Comparison of ENCODE assay signal across 20 mouse cellular contexts in genomic region chr3:89723400-89724084, GRCm38 (mm10). TPM values are rescaled to one million over a fixed set of nuclear protein-coding genes. Genes with fewer than 3 reads are reported as not detected.
DNase-seq lines count a peak whose midpoint lies in the region; ATAC-seq lines count a peak whose summit lies in the region.
"Had no signal": no experiment of that assay in that cellular context is flagged by ENCODE, and none has a peak within 500 bp of the region (broad histone marks: within the 10 kb centered on the region; RNA-seq: fewer than 3 reads in every experiment).

No protein-coding gene starts in this region.

- ATAC-seq in lung, embryonic 16.5 days (ENCODE audit: low read depth), result peak; percentile 34; the same call in 1 of the 2 replicates
- peak; percentile 70; the same call in 1 of the 2 replicates for ATAC-seq in hindbrain, embryonic 16.5 days
- ATAC-seq: CD4-positive, CD25-positive, alpha-beta regulatory T cell, adult 4 months; intestine, embryonic 15.5 days had no signal

- DNase-seq in embryo, embryonic 10.5 days (ENCODE audit: low spot score), result peak; percentile 11
- no peak for DNase-seq in embryo, embryonic 11 days
- no peak for DNase-seq in lung, postnatal 10 days
- DNase-seq in adipocyte (ENCODE audit: low spot score), result peak; percentile 20
- no peak for DNase-seq in heart, adult 18-20 months
- no peak for DNase-seq in urinary bladder, adult 18-20 months (ENCODE audit: low spot score in 2 of 2)
- DNase-seq: cerebellum, adult 11-12 months; cerebellum, postnatal 36 days; heart, postnatal 14 days; kidney, postnatal 4 days; right cerebral cortex, postnatal 25 days; thymus, postnatal 14 days had no signal

- whole genome bisulfite sequencing in lung, embryonic 16.5 days, result 51% methylated on average over 7 of the region's 7 CpGs
- WGBS in hindbrain, embryonic 16.5 days, result 52% methylated on average over 7 of the region's 7 CpGs

- no peaks in the 10 kb centered on the region for H3K4me1 ChIP-seq in lung, embryonic 16.5 days (replicated peaks; ENCODE audit: control insufficient read depth, insufficient read depth, low read length)
- no peaks in the 10 kb centered on the region for H3K4me1 ChIP-seq in hindbrain, embryonic 16.5 days (ENCODE audit: control insufficient read depth, insufficient read depth, low read depth, low read length)
- H3K4me1 ChIP-seq: limb, embryonic 15.5 days had no signal

- H3K36me3 ChIP-seq in lung, embryonic 16.5 days (ENCODE audit: control insufficient read depth, insufficient read depth, low read length), result no peaks in the 10 kb centered on the region
- H3K36me3 ChIP-seq in hindbrain, embryonic 16.5 days (ENCODE audit: control insufficient read depth, insufficient read depth, low read length), result no peaks in the 10 kb centered on the region
- H3K36me3 ChIP-seq: embryonic facial prominence, embryonic 12.5 days; intestine, embryonic 15.5 days; limb, embryonic 15.5 days had no signal

- H3K27ac ChIP-seq in lung, embryonic 16.5 days (ENCODE audit: low read length), result no peak overlapping the region
- H3K27ac ChIP-seq in hindbrain, embryonic 16.5 days (ENCODE audit: low read depth, low read length), result no peak overlapping the region
- H3K27ac ChIP-seq: embryonic facial prominence, embryonic 12.5 days; intestine, embryonic 15.5 days; limb, embryonic 15.5 days had no signal

- no peak overlapping the region for H3K4me2 ChIP-seq in lung, embryonic 16.5 days (ENCODE audit: low read depth, low read length)
- H3K4me2 ChIP-seq in hindbrain, embryonic 16.5 days (ENCODE audit: low read length), result no peak overlapping the region
- H3K4me2 ChIP-seq: embryonic facial prominence, embryonic 12.5 days; heart, embryonic 11.5 days; intestine, embryonic 15.5 days; limb, embryonic 15.5 days had no signal

- H3K27me3 ChIP-seq in lung, embryonic 16.5 days (ENCODE audit: control insufficient read depth, insufficient read depth, low read depth, low read length), result no peaks in the 10 kb centered on the region
- H3K27me3 ChIP-seq in hindbrain, embryonic 16.5 days (replicated peaks; ENCODE audit: control insufficient read depth, insufficient read depth, low read length), result no peaks in the 10 kb centered on the region
- H3K27me3 ChIP-seq: embryonic facial prominence, embryonic 12.5 days; intestine, embryonic 15.5 days; limb, embryonic 15.5 days had no signal

- no peaks in the 10 kb centered on the region for H3K9me3 ChIP-seq in lung, embryonic 16.5 days (ENCODE audit: control insufficient read depth, low read length)
- H3K9me3 ChIP-seq in hindbrain, embryonic 16.5 days (ENCODE audit: control insufficient read depth, low read length), result no peaks in the 10 kb centered on the region
- H3K9me3 ChIP-seq: embryonic facial prominence, embryonic 12.5 days; G1E; intestine, embryonic 15.5 days; limb, embryonic 15.5 days had no signal

- no peak overlapping the region for H3K9ac ChIP-seq in lung, embryonic 16.5 days (ENCODE audit: low read length)
- H3K9ac ChIP-seq in hindbrain, embryonic 16.5 days (ENCODE audit: low read depth, low read length), result no peak overlapping the region
- H3K9ac ChIP-seq: embryonic facial prominence, embryonic 12.5 days; intestine, embryonic 15.5 days; limb, embryonic 15.5 days had no signal

- no peak overlapping the region for H3K4me3 ChIP-seq in lung, embryonic 16.5 days (ENCODE audit: low read length)
- no peak overlapping the region for H3K4me3 ChIP-seq in hindbrain, embryonic 16.5 days (ENCODE audit: low read length)
- H3K4me3 ChIP-seq: embryonic facial prominence, embryonic 12.5 days; intestine, embryonic 15.5 days; limb, embryonic 15.5 days had no signal

RNA-seq across cellular contexts. Expression of gene Adar, which starts 8.7 kb away (rescaled TPM):
- polyA plus RNA-seq in lung, embryonic 16.5 days (2015; fragmentation: Nextera tagmentation; extraction: Ambion mirVana), result 10.3 and 10.9 TPM in 2 replicates
- 25.2 and 32.4 TPM in 2 replicates for polyA plus RNA-seq in hindbrain, embryonic 16.5 days (2015; fragmentation: Nextera tagmentation; extraction: Ambion mirVana)
- total RNA-seq in heart, adult 18-20 months (2021), result 10 to 100 TPM; 10.2 to 11.0 TPM

RNA-seq across cellular contexts. Expression of gene Chrnb2, which starts 40.9 kb away (rescaled TPM):
- polyA plus RNA-seq in lung, embryonic 16.5 days (2015; fragmentation: Nextera tagmentation; extraction: Ambion mirVana), result 0.39 and 0.54 TPM in 2 replicates
- 23.5 and 27.7 TPM in 2 replicates for polyA plus RNA-seq in hindbrain, embryonic 16.5 days (2015; fragmentation: Nextera tagmentation; extraction: Ambion mirVana)
- total RNA-seq in heart, adult 18-20 months (2021), result under 1 TPM in 1 of 2 experiments, not detected in 1; 0.18 TPM

RNA-seq across cellular contexts. Expression of gene Ube2q1, which starts 49.9 kb away (rescaled TPM):
- polyA plus RNA-seq in lung, embryonic 16.5 days (2015; fragmentation: Nextera tagmentation; extraction: Ambion mirVana), result 9.5 and 9.8 TPM in 2 replicates
- polyA plus RNA-seq in hindbrain, embryonic 16.5 days (2015; fragmentation: Nextera tagmentation; extraction: Ambion mirVana), result 9.7 and 10.5 TPM in 2 replicates
- 10 to 100 TPM; 25.9 to 26.1 TPM for total RNA-seq in heart, adult 18-20 months (2021)

Comparison
In these comparisons a context has a peak if more than half of its experiments do, and no peak if none do; other contexts are left out.
1. DNase-seq: peak in embryo, embryonic 10.5 days (single experiment) and adipocyte (single experiment); none in embryo, embryonic 11 days (single experiment), lung, postnatal 10 days (single experiment), heart, adult 18-20 months (0 of 2) and urinary bladder, adult 18-20 months (0 of 2).
2. RNA of gene Chrnb2, which starts 40.9 kb away (polyA plus RNA-seq): 23.5 to 27.7 TPM in hindbrain, embryonic 16.5 days; 0.39 to 0.54 TPM in lung, embryonic 16.5 days; every median in the first group is over 10 times any median in the second.